Mouse (Mus musculus) kidney, adult 8-10 months (tissue): ENCODE data around the gene Zfc3h1.
A peak's percentile ranks its signal among the peaks of the same experiment; 100 is the strongest.

Experiments
- DNase-seq, 2 experiments: peaks; one replicate each; pipeline ENCODE4 v3.0.0; 2022

Zfc3h1 gene

GRCm38 (mm10) chr10:115384221-115385017 is at the start of gene Zfc3h1, which contains the start of gene Thap2:
Zfc3h1 (plus strand) TSS chr10:115384959.
Thap2 (minus strand) TSS chr10:115384443.
- peak; percentile 98 to 99 for DNase-seq

- no peak for DNase-seq
These were observed 47.9 kb upstream of the Zfc3h1 start for GRCm38 (mm10) chr10:115336901-115337300.

GRCm38 (mm10) chr10:115339820-115340328 is 44.9 kb upstream of the Zfc3h1 start:
- DNase-seq, result no peak

GRCm38 (mm10) chr10:115342771-115343425 is 41.9 kb upstream of the Zfc3h1 start:
- DNase-seq, result no peak

GRCm38 (mm10) chr10:115346444-115346843 is 38.3 kb upstream of the Zfc3h1 start:
- DNase-seq, result no peak

GRCm38 (mm10) chr10:115348131-115348530 is 36.6 kb upstream of the Zfc3h1 start:
- DNase-seq, result no peak

- peak in 1 of 2 experiments; percentile 53 for DNase-seq
These were observed 35.7 kb upstream of the Zfc3h1 start for GRCm38 (mm10) chr10:115349029-115349428.

- DNase-seq, result peak; percentile 39 to 61
These were observed 35.2 kb upstream of the Zfc3h1 start for GRCm38 (mm10) chr10:115349509-115349908.

GRCm38 (mm10) chr10:115350810-115351397 is 33.9 kb upstream of the Zfc3h1 start:
- no peak for DNase-seq

GRCm38 (mm10) chr10:115354553-115354952 is 30.2 kb upstream of the Zfc3h1 start:
- no peak for DNase-seq

- no peak for DNase-seq
These were observed 29.7 kb upstream of the Zfc3h1 start for GRCm38 (mm10) chr10:115355016-115355415.

- no peak for DNase-seq
These were observed 28.7 kb upstream of the Zfc3h1 start for GRCm38 (mm10) chr10:115356106-115356505.

- peak; percentile 30 to 49 for DNase-seq
These were observed 26.4 kb upstream of the Zfc3h1 start for GRCm38 (mm10) chr10:115358216-115358919.

GRCm38 (mm10) chr10:115359066-115359465 is 25.7 kb upstream of the Zfc3h1 start:
- DNase-seq, result peak; percentile 80 to 86

GRCm38 (mm10) chr10:115361840-115362622 is 22.7 kb upstream of the Zfc3h1 start, which contains the start of gene Tmem19:
Tmem19 (minus strand) TSS chr10:115362501.
- DNase-seq, result peak; percentile 96 to 98

GRCm38 (mm10) chr10:115362623-115362964 is 22.2 kb upstream of the Zfc3h1 start:
- no peak for DNase-seq

- DNase-seq, result no peak
These were observed 21.6 kb upstream of the Zfc3h1 start for GRCm38 (mm10) chr10:115363151-115363550.

- no peak for DNase-seq
These were observed 3.2 kb upstream of the Zfc3h1 start for GRCm38 (mm10) chr10:115381506-115382084.

GRCm38 (mm10) chr10:115382846-115383643 is 1.7 kb upstream of the Zfc3h1 start:
- no peak for DNase-seq

- no peak for DNase-seq
These were observed 1.0 kb upstream of the Zfc3h1 start for GRCm38 (mm10) chr10:115383644-115384220.
